Mouse (Mus musculus): ENCODE data around the gene 2610528J11Rik.
A peak's percentile ranks its signal among the peaks of the same experiment; 100 is the strongest.
"Not testable (repeated sequence)": the region's sequence is repeated elsewhere in the genome, so short reads cannot be mapped to it uniquely, and the experiment has no call there.

2610528J11Rik gene

GRCm38 (mm10) chr4:118526408-118527334 is at the start of gene 2610528J11Rik:
2610528J11Rik (plus strand) TSS chr4:118526999.
- no peak for DNase-seq (ENCODE audit: low read depth, low spot score)

- no peak for DNase-seq (ENCODE audit: low read depth, low spot score)
These were observed 37.1 kb upstream of the 2610528J11Rik start, which contains the start of gene Tie1 for GRCm38 (mm10) chr4:118489717-118490132. Tie1 (minus strand) TSS chr4:118490061.

GRCm38 (mm10) chr4:118490461-118490860 is 36.3 kb upstream of the 2610528J11Rik start:
- DNase-seq (ENCODE audit: low read depth, low spot score) = no peak

- peak; percentile 59 for DNase-seq (ENCODE audit: low read depth, low spot score)
These were observed 26.6 kb upstream of the 2610528J11Rik start for GRCm38 (mm10) chr4:118500171-118500724.

GRCm38 (mm10) chr4:118500792-118501191 is 26.0 kb upstream of the 2610528J11Rik start:
- DNase-seq (ENCODE audit: low read depth, low spot score) = no peak

- DNase-seq (ENCODE audit: low read depth, low spot score) = no peak
These were observed 21.2 kb upstream of the 2610528J11Rik start for GRCm38 (mm10) chr4:118505551-118505950.

GRCm38 (mm10) chr4:118507171-118507570 is 19.6 kb upstream of the 2610528J11Rik start:
- not testable (repeated sequence) for DNase-seq (ENCODE audit: low read depth, low spot score)

GRCm38 (mm10) chr4:118509050-118509449 is 17.7 kb upstream of the 2610528J11Rik start:
- peak; percentile 29 for DNase-seq (ENCODE audit: low read depth, low spot score)

GRCm38 (mm10) chr4:118516699-118517496 is 9.9 kb upstream of the 2610528J11Rik start:
- peak; percentile 19 for DNase-seq (ENCODE audit: low read depth, low spot score)

GRCm38 (mm10) chr4:118517497-118518146 is 9.2 kb upstream of the 2610528J11Rik start:
- DNase-seq (ENCODE audit: low read depth, low spot score) = no peak

GRCm38 (mm10) chr4:118518208-118518607 is 8.6 kb upstream of the 2610528J11Rik start:
- DNase-seq (ENCODE audit: low read depth, low spot score) = no peak

- no peak for DNase-seq (ENCODE audit: low read depth, low spot score)
These were observed 4.6 kb upstream of the 2610528J11Rik start for GRCm38 (mm10) chr4:118522248-118522647.

GRCm38 (mm10) chr4:118523976-118524375 is 2.8 kb upstream of the 2610528J11Rik start:
- peak; percentile 42 for DNase-seq (ENCODE audit: low read depth, low spot score)

- DNase-seq (ENCODE audit: low read depth, low spot score) = no peak
These were observed 1.0 kb upstream of the 2610528J11Rik start for GRCm38 (mm10) chr4:118525779-118526178.

- DNase-seq (ENCODE audit: low read depth, low spot score) = no peak
These were observed 509 bp downstream of the 2610528J11Rik start for GRCm38 (mm10) chr4:118527335-118527681.

- DNase-seq (ENCODE audit: low read depth, low spot score) = no peak
These were observed 921 bp downstream of the 2610528J11Rik start for GRCm38 (mm10) chr4:118527720-118528119.

GRCm38 (mm10) chr4:118532663-118533062 is 5.9 kb downstream of the 2610528J11Rik start:
- DNase-seq (ENCODE audit: low read depth, low spot score) = no peak

- DNase-seq (ENCODE audit: low read depth, low spot score) = no peak
These were observed 6.4 kb downstream of the 2610528J11Rik start for GRCm38 (mm10) chr4:118533156-118533555.

- DNase-seq (ENCODE audit: low read depth, low spot score) = no peak
These were observed 6.8 kb downstream of the 2610528J11Rik start for GRCm38 (mm10) chr4:118533605-118534004.

- no peak for DNase-seq (ENCODE audit: low read depth, low spot score)
These were observed 8.8 kb downstream of the 2610528J11Rik start for GRCm38 (mm10) chr4:118535610-118536009.

- no peak for DNase-seq (ENCODE audit: low read depth, low spot score)
These were observed 11.0 kb downstream of the 2610528J11Rik start for GRCm38 (mm10) chr4:118537801-118538200.
